Mouse (Mus musculus) kidney, embryonic 15.5 days (tissue): Measurements from ENCODE around the gene Dalrd3. TPM values are rescaled to one million over a fixed set of nuclear protein-coding genes. Genes with fewer than 3 reads are reported as not detected.

Source experiments
- ATAC-seq: fragments of 200-750 bp; cut with Nextera tagmentation; replicated peaks from 2 replicates; pipeline ENCODE4 v1.8.0; 2017; ENCODE audit warnings: moderate TSS enrichment; ENCODE audit not compliant: low FRiP score
- H3K27ac ChIP-seq: fragments of 300-500 bp; sonication (generic); 2 replicates; pipeline ENCODE4 v1.5.1; 2015; ENCODE audit warnings: mild to moderate bottlenecking, inconsistent platforms
- H3K27me3 ChIP-seq: fragments of 300-500 bp; sonication (generic); 2 replicates; pipeline ENCODE4 v1.6.1; 2015; ENCODE audit warnings: inconsistent platforms
- H3K36me3 ChIP-seq: fragments of 300-500 bp; sonication (generic); 2 replicates; pipeline ENCODE4 v1.6.1; 2015; ENCODE audit warnings: inconsistent platforms
- H3K4me1 ChIP-seq: fragments of 300-500 bp; sonication (generic); 2 replicates; pipeline ENCODE4 v1.6.1; 2015; ENCODE audit warnings: inconsistent platforms
- H3K4me2 ChIP-seq: fragments of 300-500 bp; sonication (generic); 2 replicates; pipeline ENCODE4 v1.6.1; 2015; ENCODE audit warnings: moderate library complexity, mild to moderate bottlenecking, inconsistent platforms
- H3K4me3 ChIP-seq: fragments of 300-500 bp; sonication (generic); replicated peaks from 2 replicates; pipeline ENCODE4 v1.5.1; 2015; ENCODE audit warnings: mild to moderate bottlenecking, inconsistent platforms
- H3K9ac ChIP-seq: fragments of 300-500 bp; sonication (generic); 2 replicates; pipeline ENCODE4 v1.6.1; 2015; ENCODE audit warnings: mild to moderate bottlenecking, inconsistent platforms
- H3K9me3 ChIP-seq: fragments of 300-500 bp; sonication (generic); replicated peaks from 2 replicates; pipeline ENCODE4 v1.6.1; 2016; ENCODE audit warnings: inconsistent platforms
- WGBS: fragments of 180-500 bp; shearing (Covaris S2); methylation state at CpG from one replicate; pipeline ENCODE4 v1.1.7; 2015; ENCODE audit warnings: mixed read lengths; 5-methylcytosine and 5-hydroxymethylcytosine counted together
- polyA plus RNA-seq: library from polyadenylated mRNA; unstranded; fragments of >200 nt; fragmentation: Nextera tagmentation; extraction: Ambion mirVana; gene quantifications from 2 replicates; pipeline ENCODE4 v1.2.1, GENCODE M21; 2015

The Dalrd3 gene
- polyA plus RNA-seq, 1 experiment from 2014 or later = 180 TPM

DNA sequence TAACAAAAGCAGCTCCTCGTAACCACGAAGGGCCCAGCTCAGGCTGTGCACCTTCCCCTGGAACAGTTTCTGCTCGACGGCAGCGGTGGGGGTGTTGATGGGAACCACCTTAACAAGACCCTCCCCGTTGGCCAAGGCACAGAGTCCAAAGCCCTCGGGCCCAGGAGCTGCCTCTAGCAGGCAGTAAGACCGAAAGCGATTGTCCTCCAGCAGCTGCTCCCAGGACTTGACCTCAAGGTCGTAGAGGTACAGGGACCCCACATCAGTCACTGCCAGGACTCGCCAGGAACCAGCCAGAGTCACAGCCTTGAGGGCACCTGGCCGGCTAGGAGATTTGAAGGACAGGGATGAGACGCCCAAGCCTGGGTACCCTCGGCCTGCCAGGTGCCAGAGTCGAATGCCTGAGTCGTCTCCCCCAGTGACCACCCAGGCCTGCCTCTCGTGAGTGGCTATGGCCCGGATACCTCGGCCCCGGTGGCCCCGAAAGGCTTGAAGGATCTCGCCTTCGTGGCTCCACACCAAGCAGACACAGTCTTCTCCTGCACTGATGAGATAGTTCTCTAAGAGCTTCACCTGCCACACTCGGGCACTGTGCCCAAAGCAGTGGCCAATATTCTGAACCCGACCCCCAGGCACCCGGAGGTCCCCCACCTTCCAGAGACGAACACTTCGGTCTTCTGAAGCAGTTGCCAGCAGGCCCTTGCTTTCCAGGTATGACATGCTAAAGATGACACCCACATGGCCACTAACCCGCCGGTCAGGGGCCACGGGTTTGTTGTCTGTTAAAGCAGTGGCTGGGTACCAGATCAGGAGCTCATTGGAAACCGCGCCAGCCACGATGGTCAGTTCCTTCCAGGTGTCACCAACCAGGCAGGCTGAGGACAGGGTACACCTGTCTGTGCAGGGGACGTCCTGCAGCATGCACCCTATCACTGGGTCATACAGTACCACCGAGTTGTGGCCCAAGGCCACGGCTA, 5.9 kb downstream of the Dalrd3 start:
- Histone ChIP-seq H3K27me3 (no peaks in the 10 kb centered on the region), H3K9me3 (no peaks in the 10 kb centered on the region), H3K9ac (no peak overlapping the region), H3K36me3 (peaks cover 59% of the 10 kb centered on the region), H3K4me2 (0 out of 2 replicates have a peak overlapping the region, but pooled peaks have one; percentile 79), H3K4me1 (peaks cover 64% of the 10 kb centered on the region), H3K27ac (no peak overlapping the region), H3K4me3 (no peak overlapping the region)
- WGBS = 80% methylated on average over 37 of the region's 37 CpGs
- no peak for ATAC-seq

DNA sequence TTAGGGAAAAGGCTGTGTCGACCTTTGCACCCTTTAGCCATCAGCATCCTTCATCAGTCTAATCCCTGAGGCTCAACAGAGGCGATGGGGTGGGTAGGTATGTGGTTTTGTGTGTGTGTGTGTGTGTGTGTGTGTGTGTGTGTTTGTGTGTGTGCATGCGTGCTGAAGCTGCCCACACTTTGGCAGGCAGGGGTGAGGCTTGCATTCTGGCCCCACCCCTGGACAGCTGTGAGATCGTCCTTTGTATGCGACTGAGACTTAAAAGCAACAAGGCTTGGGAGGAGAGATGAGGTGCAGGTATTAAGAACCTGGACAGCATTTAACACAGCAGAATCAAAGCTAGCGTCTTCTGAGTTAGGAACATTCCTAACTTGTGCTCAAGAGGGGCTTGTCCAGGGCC, 7.3 kb downstream of the Dalrd3 start:
- no peaks in the 10 kb centered on the region for H3K27me3 ChIP-seq
- peak overlapping the region; percentile 96 for H3K27ac ChIP-seq
- no peaks in the 10 kb centered on the region for H3K9me3 ChIP-seq
- WGBS = 46% methylated on average over 6 of the region's 6 CpGs
- no peak for ATAC-seq
- peaks cover 59% of the 10 kb centered on the region for H3K4me1 ChIP-seq
- peaks cover 51% of the 10 kb centered on the region for H3K36me3 ChIP-seq
- H3K9ac ChIP-seq = peak overlapping the region; percentile 84; the same call in 1 of the 2 replicates
- H3K4me2 ChIP-seq = peak overlapping the region; percentile 79
- H3K4me3 ChIP-seq = peak overlapping the region; percentile 81

DNA sequence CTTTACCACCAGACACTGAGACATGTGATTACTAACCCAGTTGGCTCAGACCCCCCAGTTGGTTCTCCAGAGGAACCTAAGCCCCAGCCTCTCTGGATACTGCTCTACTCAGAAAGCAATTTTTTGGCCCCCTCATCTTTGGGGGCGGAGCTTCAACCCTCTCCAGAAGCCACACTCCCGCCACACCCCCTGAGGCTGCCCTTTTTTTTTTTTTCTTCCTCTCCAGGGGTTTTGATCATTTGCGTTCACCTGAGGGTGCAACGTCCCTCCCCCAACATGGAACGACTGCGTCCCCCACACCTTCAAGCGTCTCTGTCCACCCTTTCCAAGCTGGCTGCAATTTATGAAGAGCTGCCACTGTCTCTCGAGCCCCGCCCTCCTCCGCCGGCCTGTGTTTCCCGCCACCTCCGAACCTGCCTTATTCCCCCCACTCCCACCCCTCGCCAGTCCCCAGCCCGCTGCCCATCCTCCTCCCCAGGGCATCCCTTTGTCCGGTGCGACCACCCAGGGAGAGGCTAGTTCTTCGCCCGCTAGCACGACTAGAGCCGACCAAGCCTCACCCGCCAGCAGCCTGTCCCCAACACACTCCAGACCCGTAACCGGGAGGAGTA, 8.4 kb downstream of the Dalrd3 start:
- H3K27me3 ChIP-seq = no peaks in the 10 kb centered on the region
- no peak for ATAC-seq
- peak overlapping the region; percentile 81 for H3K4me3 ChIP-seq
- WGBS = under 1% methylated on average over 24 of the region's 24 CpGs
- H3K27ac ChIP-seq = peak overlapping the region; percentile 96
- peaks cover 59% of the 10 kb centered on the region for H3K4me1 ChIP-seq
- peak overlapping the region; percentile 84 for H3K9ac ChIP-seq
- peaks cover 41% of the 10 kb centered on the region for H3K36me3 ChIP-seq
- H3K4me2 ChIP-seq = peak overlapping the region; percentile 79
- no peaks in the 10 kb centered on the region for H3K9me3 ChIP-seq

DNA sequence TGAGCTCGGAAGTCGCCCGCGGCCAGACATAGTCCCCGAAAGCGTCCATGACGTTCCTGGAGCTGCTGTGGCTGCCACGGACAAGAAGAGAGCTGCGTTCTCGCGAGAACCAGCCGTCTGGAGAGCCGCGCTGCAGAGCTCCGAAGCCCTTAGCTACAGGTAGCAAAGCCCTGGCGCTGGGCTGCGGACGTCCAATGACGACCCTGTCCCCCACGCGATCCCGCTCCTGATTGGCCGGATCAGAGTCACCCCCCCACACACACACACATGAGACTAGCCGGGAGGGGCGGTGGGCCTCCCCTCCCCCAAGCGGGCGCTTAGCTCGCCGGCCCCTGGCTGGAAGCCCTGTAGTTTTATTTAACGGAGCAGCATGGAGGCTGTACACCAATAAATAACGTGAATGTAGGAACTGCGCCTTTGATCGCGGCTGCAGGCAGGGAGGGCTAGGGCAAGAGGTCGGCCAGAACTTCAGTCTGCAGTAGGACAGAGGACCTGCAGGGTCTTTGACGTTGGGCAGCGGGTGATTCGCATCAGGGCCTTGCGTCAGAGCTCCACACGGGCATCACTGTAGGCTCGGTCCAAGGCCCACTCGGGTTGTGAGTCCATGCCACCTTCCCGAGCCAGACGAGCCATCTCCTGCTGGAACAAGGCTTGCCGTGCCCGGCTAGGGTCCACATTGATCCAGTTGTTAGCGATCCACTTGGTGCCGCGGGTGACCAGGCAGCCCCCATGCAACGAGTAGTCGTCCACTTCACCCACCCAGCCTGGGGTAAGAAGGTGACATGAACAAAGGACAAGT, 9.1 kb downstream of the Dalrd3 start, which contains the start of gene Wdr6:
Wdr6 (minus strand) TSS at position 195 of the 799 bp plus-strand sequence.
- 4% methylated on average over 51 of the region's 51 CpGs for WGBS
- ATAC-seq = peak; percentile 97
- no peaks in the 10 kb centered on the region for H3K9me3 ChIP-seq
- H3K27me3 ChIP-seq = no peaks in the 10 kb centered on the region
- peak within 1 kb of the TSS; percentile 81 for H3K4me3 ChIP-seq
- peak within 1 kb of the TSS; percentile 84 for H3K9ac ChIP-seq
- peaks cover 55% of the 10 kb centered on the region for H3K4me1 ChIP-seq
- H3K27ac ChIP-seq = peak within 1 kb of the TSS; percentile 96
- peak within 1 kb of the TSS; percentile 79 for H3K4me2 ChIP-seq
- peaks cover 34% of the 10 kb centered on the region for H3K36me3 ChIP-seq

DNA sequence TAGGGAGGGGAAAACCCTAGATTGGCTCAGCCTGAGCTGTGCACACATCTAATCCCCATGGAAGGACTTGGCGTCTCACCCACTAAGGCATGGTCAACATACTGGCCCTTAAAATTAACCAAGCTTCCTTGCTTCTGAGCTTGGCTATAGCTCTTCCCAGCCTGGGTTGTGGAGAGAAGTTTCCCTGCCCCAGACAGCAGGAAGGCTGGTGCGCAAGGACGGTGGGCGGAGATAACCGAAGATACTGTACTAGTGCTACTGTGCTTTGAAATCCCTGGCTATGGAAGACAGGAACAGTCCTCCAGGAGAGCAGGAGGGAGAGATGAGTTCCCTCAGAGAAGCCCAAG, 9.6 kb downstream of the Dalrd3 start:
- Histone ChIP-seq H3K9ac (peak overlapping the region; percentile 84), H3K9me3 (no peaks in the 10 kb centered on the region), H3K27ac (peak overlapping the region; percentile 96), H3K4me3 (peak overlapping the region; percentile 81), H3K4me2 (peak overlapping the region; percentile 79), H3K36me3 (peaks cover 29% of the 10 kb centered on the region), H3K4me1 (peaks cover 49% of the 10 kb centered on the region), H3K27me3 (no peaks in the 10 kb centered on the region)
- peak; percentile 5; the same call in 1 of the 2 replicates for ATAC-seq
- WGBS = 70% methylated on average over 5 of the region's 5 CpGs

DNA sequence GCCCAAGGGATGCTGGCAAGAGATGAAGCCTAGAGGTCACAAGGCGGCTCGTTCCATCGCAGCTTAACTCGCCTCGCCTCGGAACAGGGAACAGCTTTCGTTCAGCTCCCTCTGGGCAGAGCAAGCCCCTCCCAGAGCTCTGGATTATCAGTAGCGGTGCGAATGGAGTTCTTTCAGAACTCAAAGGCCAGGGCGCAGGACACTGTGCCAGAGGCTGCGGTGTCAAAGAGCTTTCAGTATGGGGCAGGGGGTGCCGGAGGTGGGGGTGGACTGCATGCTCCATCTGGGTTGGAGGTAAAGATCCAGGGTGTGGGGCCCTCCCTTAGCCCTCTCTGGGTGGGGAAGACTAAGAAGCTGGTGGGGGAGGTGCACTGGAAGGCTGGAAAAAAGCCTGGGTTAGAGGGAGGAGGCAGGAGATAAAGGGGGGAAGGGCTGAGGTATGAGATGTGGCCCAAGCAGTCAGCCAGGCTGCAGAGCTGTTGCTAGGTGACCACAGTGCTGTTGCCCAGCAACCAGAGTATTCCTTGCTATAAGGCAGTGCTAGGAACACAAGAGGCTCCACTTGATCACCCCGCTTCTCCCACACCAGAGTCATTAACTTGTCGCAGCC, 18.0 kb downstream of the Dalrd3 start:
- Histone ChIP-seq H3K27ac (peak overlapping the region; percentile 90), H3K9ac (peak overlapping the region; percentile 27; the same call in 1 of the 2 replicates), H3K4me3 (peak overlapping the region; percentile 17; the same call in 1 of the 2 replicates), H3K4me2 (peak overlapping the region; percentile 52), H3K4me1 (peaks cover 30% of the 10 kb centered on the region), H3K36me3 (no peaks in the 10 kb centered on the region), H3K9me3 (no peaks in the 10 kb centered on the region), H3K27me3 (no peaks in the 10 kb centered on the region)
- ATAC-seq = peak; percentile 96
- 7% methylated on average over 14 of the region's 14 CpGs for WGBS

DNA sequence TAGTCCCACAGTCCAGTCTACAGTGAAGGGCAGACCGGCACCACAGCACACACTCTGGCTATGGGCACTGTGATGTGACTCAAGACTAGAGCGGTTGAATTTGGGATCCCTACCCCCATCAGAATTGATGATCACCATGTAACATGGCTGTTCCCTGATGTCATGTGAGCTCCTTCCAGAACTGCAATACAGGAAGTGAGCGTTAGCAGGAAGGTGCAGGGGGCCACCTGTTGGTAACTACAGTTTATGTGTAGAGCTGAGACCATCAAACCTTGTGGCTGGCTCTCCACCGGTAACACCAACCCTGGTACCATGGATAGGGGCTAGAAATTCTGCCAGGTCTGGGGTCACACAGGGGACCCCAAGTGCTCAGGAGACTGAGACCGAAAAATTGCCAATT, 19.5 kb downstream of the Dalrd3 start:
- Histone ChIP-seq H3K36me3 (no peaks in the 10 kb centered on the region), H3K4me3 (no peak overlapping the region), H3K4me2 (no peak overlapping the region), H3K9me3 (no peaks in the 10 kb centered on the region), H3K27me3 (no peaks in the 10 kb centered on the region), H3K27ac (0 out of 2 replicates have a peak overlapping the region, but pooled peaks have one; percentile 30), H3K9ac (no peak overlapping the region), H3K4me1 (peaks cover 30% of the 10 kb centered on the region)
- ATAC-seq = no peak
- WGBS = 72% methylated on average over 5 of the region's 5 CpGs

DNA sequence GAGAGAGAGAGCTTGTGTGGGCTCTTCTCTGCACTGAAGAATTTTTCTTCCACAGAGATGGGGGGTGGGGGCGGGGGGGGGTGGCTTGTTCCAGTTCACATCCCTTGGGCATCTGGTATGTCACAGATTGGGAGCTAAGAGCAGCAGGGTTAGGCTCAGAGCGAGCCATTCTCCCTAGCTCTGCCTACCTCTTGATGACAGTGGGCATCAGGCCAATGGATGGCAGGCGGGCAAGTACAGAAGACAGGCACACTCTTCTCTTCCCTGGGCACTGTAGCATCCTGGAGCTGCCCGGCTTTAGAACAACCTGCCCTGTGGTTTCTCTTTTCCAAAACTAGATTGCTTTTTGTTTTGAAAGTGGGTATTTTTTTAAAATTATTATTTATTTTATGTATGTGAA, 21.8 kb downstream of the Dalrd3 start:
- H3K27me3 ChIP-seq = no peaks in the 10 kb centered on the region
- no peak overlapping the region for H3K27ac ChIP-seq
- no peak overlapping the region for H3K9ac ChIP-seq
- no peak overlapping the region for H3K4me2 ChIP-seq
- H3K4me1 ChIP-seq = peaks cover 35% of the 10 kb centered on the region
- no peaks in the 10 kb centered on the region for H3K36me3 ChIP-seq
- no peak overlapping the region for H3K4me3 ChIP-seq
- no peaks in the 10 kb centered on the region for H3K9me3 ChIP-seq
- no peak for ATAC-seq
- 87% methylated on average over 4 of the region's 4 CpGs for WGBS

DNA sequence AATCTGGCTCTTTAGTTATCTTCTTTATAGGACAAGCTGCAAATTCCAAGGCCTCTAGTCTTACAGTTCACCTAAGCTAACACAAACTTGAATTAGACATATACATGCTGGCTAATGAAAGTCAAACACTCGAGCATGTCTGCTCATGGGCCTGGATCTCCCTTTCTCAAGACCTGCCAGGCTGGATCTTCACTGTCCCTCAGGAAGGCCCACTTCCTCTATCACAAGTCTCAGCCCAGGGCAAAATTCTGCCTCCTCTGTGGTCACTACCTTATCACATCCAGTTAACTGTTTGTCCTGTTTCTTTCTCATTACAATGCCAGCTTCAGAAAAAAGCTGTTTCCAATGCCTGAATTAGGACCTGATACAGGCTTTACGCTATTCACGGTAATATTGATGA, 24.7 kb downstream of the Dalrd3 start:
- Histone ChIP-seq H3K4me1 (peaks cover 23% of the 10 kb centered on the region), H3K9ac (no peak overlapping the region), H3K4me2 (no peak overlapping the region), H3K36me3 (no peaks in the 10 kb centered on the region), H3K4me3 (no peak overlapping the region), H3K27me3 (no peaks in the 10 kb centered on the region), H3K27ac (no peak overlapping the region), H3K9me3 (no peaks in the 10 kb centered on the region)
- ATAC-seq = no peak
- 83% methylated on average over 3 of the region's 3 CpGs for WGBS

DNA sequence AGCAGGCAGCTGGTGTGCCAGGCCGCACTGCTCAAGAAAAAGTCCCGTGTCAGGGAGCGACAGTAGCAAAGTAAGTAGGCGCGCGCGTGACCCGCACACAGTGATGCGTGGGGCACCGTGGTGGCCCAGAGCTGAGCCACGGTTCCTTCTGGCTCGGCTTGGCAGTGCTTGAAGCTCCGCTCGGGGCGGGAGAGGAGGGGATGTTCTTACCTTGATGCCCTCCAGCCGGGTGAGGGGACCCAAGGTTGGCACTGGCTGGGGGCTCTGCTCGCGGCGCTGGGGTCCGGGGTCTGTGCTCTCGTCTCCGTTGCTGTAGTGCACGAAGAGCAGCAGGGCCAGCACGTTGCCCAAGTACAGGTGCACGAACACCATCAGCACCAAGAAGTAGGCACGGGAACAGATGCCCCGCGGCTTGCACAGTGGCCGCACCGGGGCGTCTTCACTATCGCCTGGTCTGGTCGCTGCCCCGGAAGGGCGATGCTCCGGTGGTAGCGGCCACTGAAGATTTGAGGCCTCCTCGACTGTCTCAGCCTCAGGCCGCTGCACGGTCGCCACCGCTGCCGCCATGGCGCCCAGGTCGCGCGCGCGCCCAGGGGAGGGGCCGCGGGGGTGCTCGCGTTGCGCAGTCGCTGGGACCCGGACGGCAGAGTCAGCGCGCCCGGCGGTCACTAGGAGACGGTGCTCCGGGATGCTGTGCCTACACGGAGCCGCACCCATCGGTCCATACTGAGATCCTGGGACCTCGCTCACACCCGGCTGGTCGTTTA, 27.5 kb downstream of the Dalrd3 start, which contains the start of gene P4htm:
P4htm (minus strand) TSS at position 670 of the 767 bp plus-strand sequence.
- H3K27me3 ChIP-seq = no peaks in the 10 kb centered on the region
- H3K27ac ChIP-seq = no peak within 1 kb of the TSS
- 1% methylated on average over 69 of the region's 69 CpGs for WGBS
- H3K9ac ChIP-seq = peak within 1 kb of the TSS; percentile 73
- peak; percentile 81 for ATAC-seq
- peaks cover 3% of the 10 kb centered on the region for H3K36me3 ChIP-seq
- H3K4me2 ChIP-seq = peak within 1 kb of the TSS; percentile 95
- H3K4me1 ChIP-seq = peaks cover 20% of the 10 kb centered on the region
- no peaks in the 10 kb centered on the region for H3K9me3 ChIP-seq
- H3K4me3 ChIP-seq = peak within 1 kb of the TSS; percentile 82
